Mouse (Mus musculus): ENCODE measurements around the gene Pacsin2. TPM values are rescaled to one million over a fixed set of nuclear protein-coding genes. Genes with fewer than 3 reads are reported as not detected.

Pacsin2 gene
- polyA plus RNA-seq, 1 experiment from 2014 or later: 63.8 TPM

GRCm38 (mm10) chr15:83442495-83443037 lies 21.8 kb downstream of the Pacsin2 start:
- DNase-seq (no peak), ATAC-seq (ENCODE audit: insufficient read depth) (no peak)
- H3K4me3 ChIP-seq (ENCODE audit: low read depth, low read length): no peak overlapping the region
- no peak overlapping the region for H3K27ac ChIP-seq (ENCODE audit: low read depth)
- H3K36me3 ChIP-seq (ENCODE audit: insufficient read depth): no peaks in the 10 kb centered on the region
- H3K9me3 ChIP-seq (ENCODE audit: low read depth, low read length): no peaks in the 10 kb centered on the region
- no peaks in the 10 kb centered on the region for H3K27me3 ChIP-seq (ENCODE audit: insufficient read depth, low read length)
- H3K4me1 ChIP-seq (ENCODE audit: insufficient read depth): peaks cover 14% of the 10 kb centered on the region; the same call in 1 of the 2 replicates
- no peak for TF ChIP-seq CTCF (IDR thresholded peaks at IDR 0.05; ENCODE audit: low read depth)
- H3K4me2 ChIP-seq: no peak overlapping the region
- WGBS: 85% methylated on average over 4 of the region's 4 CpGs
- H3K9ac ChIP-seq: no peak overlapping the region

GRCm38 (mm10) chr15:83440726-83441125 lies 23.7 kb downstream of the Pacsin2 start:
- H3K27me3 ChIP-seq (ENCODE audit: insufficient read depth, low read length): no peaks in the 10 kb centered on the region
- H3K4me2 ChIP-seq: no peak overlapping the region
- peaks cover 8% of the 10 kb centered on the region; the same call in 1 of the 2 replicates for H3K4me1 ChIP-seq (ENCODE audit: insufficient read depth)
- no peak overlapping the region for H3K9ac ChIP-seq
- H3K36me3 ChIP-seq (ENCODE audit: insufficient read depth): no peaks in the 10 kb centered on the region
- 48% methylated on average over 5 of the region's 5 CpGs for WGBS
- H3K9me3 ChIP-seq (ENCODE audit: low read depth, low read length): no peaks in the 10 kb centered on the region
- H3K4me3 ChIP-seq (ENCODE audit: low read depth, low read length): no peak overlapping the region
- ATAC-seq (ENCODE audit: insufficient read depth) (no peak), DNase-seq (no peak)
- H3K27ac ChIP-seq (ENCODE audit: low read depth): no peak overlapping the region
- TF ChIP-seq CTCF (IDR thresholded peaks at IDR 0.05; ENCODE audit: low read depth): no peak

- Histone ChIP-seq H3K9me3 (ENCODE audit: low read depth, low read length) (no peaks in the 10 kb centered on the region), H3K4me3 (ENCODE audit: low read depth, low read length) (no peak overlapping the region), H3K27ac (ENCODE audit: low read depth) (no peak overlapping the region), H3K9ac (no peak overlapping the region), H3K4me1 (ENCODE audit: insufficient read depth) (peaks cover 13% of the 10 kb centered on the region), H3K4me2 (no peak overlapping the region), H3K27me3 (ENCODE audit: insufficient read depth, low read length) (no peaks in the 10 kb centered on the region), H3K36me3 (ENCODE audit: insufficient read depth) (no peaks in the 10 kb centered on the region)
- ATAC-seq (ENCODE audit: insufficient read depth) (no peak), DNase-seq (no peak)
- 85% methylated on average over 9 of the region's 9 CpGs for WGBS
- no peak for TF ChIP-seq CTCF (IDR thresholded peaks at IDR 0.05; ENCODE audit: low read depth)
Measured at GRCm38 (mm10) chr15:83436541-83436940, 27.9 kb downstream of the Pacsin2 start.

- Histone ChIP-seq H3K4me1 (ENCODE audit: insufficient read depth) (peaks cover 15% of the 10 kb centered on the region), H3K27me3 (ENCODE audit: insufficient read depth, low read length) (no peaks in the 10 kb centered on the region), H3K4me2 (no peak overlapping the region), H3K4me3 (ENCODE audit: low read depth, low read length) (no peak overlapping the region), H3K27ac (ENCODE audit: low read depth) (no peak overlapping the region), H3K9ac (no peak overlapping the region), H3K36me3 (ENCODE audit: insufficient read depth) (no peaks in the 10 kb centered on the region), H3K9me3 (ENCODE audit: low read depth, low read length) (no peaks in the 10 kb centered on the region)
- 71% methylated on average over 8 of the region's 8 CpGs for WGBS
- TF ChIP-seq CTCF (IDR thresholded peaks at IDR 0.05; ENCODE audit: low read depth): no peak
- DNase-seq: peak; percentile 44
- ATAC-seq (ENCODE audit: insufficient read depth): no peak
Measured at GRCm38 (mm10) chr15:83435324-83436090, 28.9 kb downstream of the Pacsin2 start.

- Histone ChIP-seq H3K27me3 (ENCODE audit: insufficient read depth, low read length) (no peaks in the 10 kb centered on the region), H3K4me3 (ENCODE audit: low read depth, low read length) (no peak overlapping the region), H3K36me3 (ENCODE audit: insufficient read depth) (no peaks in the 10 kb centered on the region), H3K4me1 (ENCODE audit: insufficient read depth) (peaks cover 15% of the 10 kb centered on the region), H3K9me3 (ENCODE audit: low read depth, low read length) (no peaks in the 10 kb centered on the region), H3K9ac (no peak overlapping the region), H3K27ac (ENCODE audit: low read depth) (peak overlapping the region; percentile 30; the same call in 1 of the 2 replicates), H3K4me2 (no peak overlapping the region)
- ATAC-seq (ENCODE audit: insufficient read depth) (no peak), DNase-seq (no peak)
- 57% methylated on average over 4 of the region's 4 CpGs for WGBS
- TF ChIP-seq CTCF (IDR thresholded peaks at IDR 0.05; ENCODE audit: low read depth): no peak
Measured at GRCm38 (mm10) chr15:83434692-83435091, 29.7 kb downstream of the Pacsin2 start.

GRCm38 (mm10) chr15:83433344-83433743 lies 31.1 kb downstream of the Pacsin2 start:
- H3K4me3 ChIP-seq (ENCODE audit: low read depth, low read length): no peak overlapping the region
- H3K4me2 ChIP-seq: peak overlapping the region; percentile 45
- H3K27ac ChIP-seq (ENCODE audit: low read depth): peak overlapping the region; percentile 82
- TF ChIP-seq CTCF (IDR thresholded peaks at IDR 0.05; ENCODE audit: low read depth): no peak
- DNase-seq: no peak
- no peaks in the 10 kb centered on the region for H3K27me3 ChIP-seq (ENCODE audit: insufficient read depth, low read length)
- H3K4me1 ChIP-seq (ENCODE audit: insufficient read depth): peaks cover 15% of the 10 kb centered on the region
- H3K36me3 ChIP-seq (ENCODE audit: insufficient read depth): no peaks in the 10 kb centered on the region
- ATAC-seq (ENCODE audit: insufficient read depth): no peak
- WGBS: 60% methylated on average over 2 of the region's 2 CpGs
- no peak overlapping the region; the same call in 1 of the 2 replicates for H3K9ac ChIP-seq
- H3K9me3 ChIP-seq (ENCODE audit: low read depth, low read length): no peaks in the 10 kb centered on the region

GRCm38 (mm10) chr15:83432231-83433031 lies 32.0 kb downstream of the Pacsin2 start:
- WGBS: 37% methylated on average over 15 of the region's 15 CpGs

More at GRCm38 (mm10) chr15:83432231-83433031, 32.0 kb downstream of the Pacsin2 start:
- H3K4me1 ChIP-seq (ENCODE audit: insufficient read depth): peaks cover 15% of the 10 kb centered on the region
- DNase-seq (peak; percentile 56), ATAC-seq (ENCODE audit: insufficient read depth) (peak; percentile 62)
- H3K27me3 ChIP-seq (ENCODE audit: insufficient read depth, low read length): no peaks in the 10 kb centered on the region
- H3K9ac ChIP-seq: peak overlapping the region; percentile 32
- no peaks in the 10 kb centered on the region for H3K9me3 ChIP-seq (ENCODE audit: low read depth, low read length)
- H3K36me3 ChIP-seq (ENCODE audit: insufficient read depth): no peaks in the 10 kb centered on the region
- peak overlapping the region; percentile 82 for H3K27ac ChIP-seq (ENCODE audit: low read depth)
- no peak for TF ChIP-seq CTCF (IDR thresholded peaks at IDR 0.05; ENCODE audit: low read depth)
- peak overlapping the region; percentile 45 for H3K4me2 ChIP-seq
- H3K4me3 ChIP-seq (ENCODE audit: low read depth, low read length): peak overlapping the region; percentile 13
